ENCODE assay signal across 1 mouse cellular context in the genomic region with DNA sequence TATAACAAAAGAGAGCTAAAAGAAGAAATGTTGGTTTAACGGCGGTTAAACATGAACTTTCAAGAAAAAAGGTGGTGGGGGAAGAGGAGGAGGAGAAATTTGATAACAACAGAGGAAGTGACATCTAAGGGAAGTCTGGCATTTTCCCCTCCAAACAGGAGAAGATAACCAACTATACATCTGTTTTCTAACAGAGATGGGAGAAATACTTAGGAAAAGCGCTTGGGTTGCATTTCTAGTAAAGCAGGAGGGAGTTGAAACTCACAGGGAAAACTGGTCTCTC.
TF ChIP-seq lines count a peak whose summit lies in the region.

No protein-coding gene starts in this region.

TF ChIP-seq in CH12.LX, 34 proteins besides CTCF, POLR2A, EP300 and RAD21:
- TF ChIP-seq POLR2AphosphoS2 (IDR thresholded peaks at IDR 0.05; ENCODE audit: low read depth, low read length) (no peak), JUND (conservative IDR thresholded peaks at IDR 0.05; ENCODE audit: low read depth, low read length) (no peak), NRF1 (IDR thresholded peaks at IDR 0.05; ENCODE audit: low read depth, low read length) (no peak), KAT2A (IDR thresholded peaks at IDR 0.05; ENCODE audit: insufficient replicate concordance, low read length) (no peak), USF2 (conservative IDR thresholded peaks at IDR 0.05; ENCODE audit: low read depth, low read length) (no peak), RCOR1 (conservative IDR thresholded peaks at IDR 0.05; ENCODE audit: low read depth, low read length) (no peak), HCFC1 (IDR thresholded peaks at IDR 0.05; ENCODE audit: low read depth, low read length) (no peak), BHLHE40 (IDR thresholded peaks at IDR 0.05; ENCODE audit: low read depth, low read length) (no peak), MEF2A (IDR thresholded peaks at IDR 0.05; ENCODE audit: borderline replicate concordance, low read depth, low read length) (no peak), MAX (IDR thresholded peaks at IDR 0.05; ENCODE audit: low read length) (no peak), NELFE (IDR thresholded peaks at IDR 0.05; ENCODE audit: low read depth, low read length) (no peak), TBP (conservative IDR thresholded peaks at IDR 0.05; ENCODE audit: low read depth, low read length) (no peak)
TF ChIP-seq in CH12.LX: peak in this region for 0.
